Mouse (Mus musculus) stomach, embryonic 15.5 days (tissue): ENCODE measurements around the gene Klf7. TPM values are rescaled to one million over a fixed set of nuclear protein-coding genes. Genes with fewer than 3 reads are reported as not detected.

Experiments
- ATAC-seq: fragments of 200-750 bp; cut with Nextera tagmentation; 2 replicates; pipeline ENCODE4 v1.8.0; 2017; ENCODE audit warnings: low read depth, moderate number of reproducible peaks, moderate TSS enrichment; ENCODE audit not compliant: insufficient read depth, low FRiP score
- H3K27ac ChIP-seq: fragments of 300-500 bp; sonication (generic); 2 replicates; pipeline ENCODE4 v1.5.1; 2015; ENCODE audit warnings: mild to moderate bottlenecking, inconsistent platforms
- H3K27me3 ChIP-seq: fragments of 300-500 bp; sonication (generic); replicated peaks from 2 replicates; pipeline ENCODE4 v1.6.1; 2015; ENCODE audit warnings: inconsistent platforms
- H3K36me3 ChIP-seq: fragments of 300-500 bp; sonication (generic); 2 replicates; pipeline ENCODE4 v1.6.1; 2015; ENCODE audit warnings: inconsistent platforms
- H3K4me1 ChIP-seq: fragments of 300-500 bp; sonication (generic); 2 replicates; pipeline ENCODE4 v1.6.1; 2015; ENCODE audit warnings: inconsistent platforms
- H3K4me2 ChIP-seq: fragments of 300-500 bp; sonication (generic); 2 replicates; pipeline ENCODE4 v1.6.1; 2015; ENCODE audit warnings: mild to moderate bottlenecking, inconsistent platforms
- H3K4me3 ChIP-seq: fragments of 300-500 bp; sonication (generic); replicated peaks from 2 replicates; pipeline ENCODE4 v1.5.1; 2015; ENCODE audit warnings: inconsistent platforms
- H3K9ac ChIP-seq: fragments of 300-500 bp; sonication (generic); 2 replicates; pipeline ENCODE4 v1.6.1; 2015; ENCODE audit warnings: inconsistent platforms
- H3K9me3 ChIP-seq: fragments of 300-500 bp; sonication (generic); 2 replicates; pipeline ENCODE4 v1.6.1; 2016; ENCODE audit warnings: inconsistent platforms
- WGBS: fragments of 180-500 bp; shearing (Covaris S2); methylation state at CpG from one replicate; pipeline ENCODE4 v1.1.7; 2015; 5-methylcytosine and 5-hydroxymethylcytosine counted together
- polyA plus RNA-seq: library from polyadenylated mRNA; unstranded; fragments of >200 nt; fragmentation: Nextera tagmentation; extraction: Ambion mirVana; gene quantifications from 2 replicates; pipeline ENCODE4 v1.2.1, GENCODE M21; 2015

The Klf7 gene
- polyA plus RNA-seq, 1 experiment from 2014 or later: 21.5 TPM

DNA sequence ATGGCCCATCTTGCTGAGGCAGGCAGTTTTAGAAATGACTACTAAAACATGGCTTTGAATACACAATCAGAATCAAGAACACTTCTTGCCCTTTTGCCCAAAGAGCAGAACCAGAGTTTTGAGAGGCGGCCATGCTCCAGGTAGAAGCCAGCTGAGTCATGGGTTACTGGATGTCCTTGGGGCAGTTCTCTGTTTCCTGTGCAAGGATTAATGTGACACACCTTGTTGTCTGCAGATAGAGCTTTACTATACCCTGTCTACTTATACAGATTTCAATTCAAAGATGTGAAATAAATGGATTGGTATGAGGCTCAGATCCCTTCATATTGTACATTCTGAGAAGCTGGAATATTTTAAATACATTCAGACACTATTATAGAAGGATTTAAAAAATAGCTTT is 40.3 kb downstream of the Klf7 start:
- H3K36me3 ChIP-seq: peaks cover 12% of the 10 kb centered on the region; the same call in 1 of the 2 replicates
- no peak overlapping the region for H3K4me2 ChIP-seq
- H3K27ac ChIP-seq: no peak overlapping the region
- no peak overlapping the region for H3K9ac ChIP-seq
- no peaks in the 10 kb centered on the region for H3K4me1 ChIP-seq
- H3K27me3 ChIP-seq: no peaks in the 10 kb centered on the region
- H3K9me3 ChIP-seq: no peaks in the 10 kb centered on the region
- no peak overlapping the region for H3K4me3 ChIP-seq
- 75% methylated on average over 1 of the region's 1 CpGs for WGBS
- no peak for ATAC-seq

DNA sequence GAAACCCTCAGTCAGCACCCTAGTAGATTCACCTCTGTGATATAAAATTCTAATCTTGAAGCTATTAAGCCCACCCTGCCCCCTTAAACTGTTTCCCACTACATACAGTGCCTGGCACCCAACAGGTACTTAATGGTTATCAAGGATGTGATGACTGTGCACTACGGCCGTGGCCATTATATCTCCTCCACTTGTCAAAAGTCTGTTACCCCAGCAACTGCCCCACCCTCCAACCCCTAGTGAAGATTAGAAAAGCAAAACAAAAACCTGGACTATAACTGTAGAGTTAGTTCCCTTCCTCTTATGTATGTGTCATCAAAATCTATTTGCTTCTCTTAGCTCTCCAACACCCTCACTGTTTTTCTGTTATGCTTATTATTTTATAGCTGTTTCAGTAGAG is 40.9 kb downstream of the Klf7 start:
- WGBS: 55% methylated on average over 2 of the region's 2 CpGs

DNA sequence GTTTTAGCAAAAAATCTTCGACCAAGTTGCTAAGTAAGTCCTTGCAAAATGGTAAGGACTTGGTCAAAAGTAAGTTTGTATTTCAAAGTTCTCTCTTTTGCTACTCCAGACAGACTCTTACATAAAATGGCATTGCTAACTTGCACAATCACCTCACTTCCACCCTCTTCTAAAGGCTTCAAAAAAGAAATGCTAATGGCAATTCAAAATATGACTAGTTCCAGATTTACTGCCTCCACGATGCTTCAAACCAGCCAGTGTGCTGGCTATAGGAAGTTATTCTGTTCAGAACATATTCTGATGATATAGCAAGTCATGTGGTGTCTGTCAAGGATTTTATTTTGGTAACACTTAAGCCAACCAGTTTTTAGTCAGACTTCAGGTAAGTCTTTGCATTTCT is 41.8 kb downstream of the Klf7 start:
- no peak overlapping the region for H3K4me3 ChIP-seq
- peaks cover 12% of the 10 kb centered on the region; the same call in 1 of the 2 replicates for H3K36me3 ChIP-seq
- H3K9me3 ChIP-seq: no peaks in the 10 kb centered on the region
- 85% methylated on average over 2 of the region's 2 CpGs for WGBS
- no peak overlapping the region for H3K4me2 ChIP-seq
- H3K27me3 ChIP-seq: no peaks in the 10 kb centered on the region
- no peak for ATAC-seq
- no peak overlapping the region for H3K9ac ChIP-seq
- no peak overlapping the region for H3K27ac ChIP-seq
- H3K4me1 ChIP-seq: no peaks in the 10 kb centered on the region

More for the DNA sequence above, 40.9 kb downstream of the Klf7 start:
- H3K4me1 ChIP-seq: no peaks in the 10 kb centered on the region
- 0 out of 2 replicates have a peak, but pooled peaks have one; percentile 50 for ATAC-seq
- H3K9ac ChIP-seq: no peak overlapping the region
- H3K4me3 ChIP-seq: no peak overlapping the region
- H3K36me3 ChIP-seq: peaks cover 12% of the 10 kb centered on the region; the same call in 1 of the 2 replicates
- H3K27me3 ChIP-seq: no peaks in the 10 kb centered on the region
- H3K4me2 ChIP-seq: no peak overlapping the region
- no peak overlapping the region for H3K27ac ChIP-seq
- H3K9me3 ChIP-seq: no peaks in the 10 kb centered on the region

DNA sequence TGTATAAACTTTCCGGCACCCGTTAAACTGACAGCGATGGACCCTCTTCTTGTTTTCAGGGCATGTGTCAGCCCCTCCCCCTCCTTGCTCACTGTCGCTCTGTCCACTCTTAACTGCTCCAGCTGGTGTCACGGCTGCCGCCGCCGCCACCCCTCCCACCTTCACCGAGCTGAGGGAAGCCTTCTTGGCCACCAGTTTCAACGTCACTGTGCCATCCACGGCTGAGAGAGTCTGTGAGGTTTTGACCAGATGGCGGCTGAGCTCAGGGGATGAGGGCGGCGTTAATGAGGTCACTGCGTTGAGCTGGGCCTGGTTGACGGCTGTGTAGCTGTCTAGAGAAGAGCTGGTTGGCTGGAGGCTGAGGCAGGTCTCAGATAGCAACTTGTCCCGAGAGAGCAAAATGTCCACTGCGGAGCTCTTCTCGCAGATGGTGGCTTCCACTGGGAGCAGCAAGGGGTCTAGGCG is 43.3 kb downstream of the Klf7 start:
- Histone ChIP-seq H3K4me2 (no peak overlapping the region), H3K27me3 (no peaks in the 10 kb centered on the region), H3K9me3 (no peaks in the 10 kb centered on the region), H3K27ac (no peak overlapping the region), H3K4me1 (no peaks in the 10 kb centered on the region), H3K9ac (no peak overlapping the region), H3K4me3 (no peak overlapping the region), H3K36me3 (peaks cover 12% of the 10 kb centered on the region; the same call in 1 of the 2 replicates)
- ATAC-seq: no peak
- WGBS: 78% methylated on average over 20 of the region's 20 CpGs

DNA sequence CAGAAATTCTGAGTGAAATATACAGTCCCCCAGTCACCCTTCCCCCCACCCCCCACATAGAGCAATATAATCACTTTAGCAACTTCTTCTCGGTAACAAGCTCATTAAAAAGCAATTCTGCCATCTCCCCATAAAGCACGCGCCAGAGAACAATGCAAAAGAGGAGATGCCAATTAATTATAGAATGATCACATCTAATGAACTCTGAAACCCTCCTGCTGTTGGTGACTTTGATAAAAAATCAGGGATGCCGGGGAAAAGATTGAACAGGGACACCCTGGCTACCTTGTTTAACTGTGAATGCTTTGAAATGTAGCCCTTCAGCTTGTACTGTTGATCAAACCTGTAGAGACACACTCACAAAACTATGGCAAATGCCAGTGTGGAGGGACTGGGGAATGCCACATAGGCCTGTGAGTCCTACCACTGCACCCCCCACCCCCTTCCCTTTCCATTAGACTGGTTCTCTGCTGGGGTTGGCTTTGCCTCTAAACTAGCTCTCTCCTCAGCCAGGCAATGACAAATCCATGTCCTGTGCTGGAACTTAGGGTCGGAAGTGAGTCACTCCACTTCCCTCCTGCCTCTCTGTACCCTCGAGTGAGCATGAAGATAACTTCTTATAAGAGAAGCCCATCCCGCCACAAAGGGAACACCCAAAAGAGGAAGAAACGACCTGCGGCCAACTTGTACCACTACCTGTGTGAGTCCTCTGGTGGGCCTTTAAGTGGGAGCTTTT is 43.9 kb downstream of the Klf7 start:
- Histone ChIP-seq H3K9ac (no peak overlapping the region), H3K4me1 (no peaks in the 10 kb centered on the region), H3K27ac (no peak overlapping the region), H3K4me3 (no peak overlapping the region), H3K9me3 (no peaks in the 10 kb centered on the region), H3K4me2 (no peak overlapping the region), H3K36me3 (peaks cover 12% of the 10 kb centered on the region; the same call in 1 of the 2 replicates), H3K27me3 (no peaks in the 10 kb centered on the region)
- WGBS: 70% methylated on average over 9 of the region's 9 CpGs
- no peak for ATAC-seq

DNA sequence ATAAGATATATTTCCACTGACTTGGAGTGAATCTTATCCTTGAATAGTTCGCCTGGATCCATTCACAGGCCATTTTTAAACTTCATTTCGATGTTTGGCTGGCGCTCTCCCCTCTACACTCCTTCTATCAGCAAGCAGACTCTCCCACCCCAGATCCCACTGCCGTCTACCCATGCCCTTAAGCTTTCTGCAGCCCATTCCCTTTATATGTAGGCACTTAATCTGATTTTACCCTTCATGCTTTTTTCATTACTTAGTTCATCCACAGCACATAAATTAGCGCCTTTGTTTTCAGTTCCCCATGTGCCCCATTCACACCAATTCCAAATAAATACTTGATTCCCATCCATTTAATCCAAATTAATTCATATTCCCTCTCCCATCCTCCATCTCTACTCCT is 48.0 kb downstream of the Klf7 start:
- H3K4me2 ChIP-seq: no peak overlapping the region
- ATAC-seq: no peak
- H3K9me3 ChIP-seq: no peaks in the 10 kb centered on the region
- no peaks in the 10 kb centered on the region for H3K27me3 ChIP-seq
- 85% methylated on average over 5 of the region's 5 CpGs for WGBS
- H3K9ac ChIP-seq: no peak overlapping the region
- H3K4me3 ChIP-seq: no peak overlapping the region
- H3K4me1 ChIP-seq: no peaks in the 10 kb centered on the region
- H3K27ac ChIP-seq: no peak overlapping the region
- peaks cover 14% of the 10 kb centered on the region; the same call in 1 of the 2 replicates for H3K36me3 ChIP-seq

DNA sequence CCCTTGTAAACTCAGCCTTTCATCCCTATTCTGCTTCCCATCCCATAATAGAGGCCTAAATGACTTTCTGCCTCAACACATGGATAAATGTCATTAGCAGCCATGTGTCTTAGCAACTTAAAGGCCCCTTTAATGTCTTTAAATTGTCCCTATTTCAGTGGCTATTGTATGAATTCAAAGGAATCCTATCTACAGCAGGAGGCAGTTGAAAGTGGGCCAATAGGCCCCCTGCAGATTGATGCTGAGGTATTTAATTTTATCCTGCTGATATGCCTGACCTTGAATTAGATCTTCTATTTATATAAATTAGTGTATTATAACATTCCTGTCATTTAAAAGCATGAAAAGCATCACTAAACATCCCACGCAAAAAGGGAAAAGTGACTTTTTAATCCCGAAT is 51.1 kb downstream of the Klf7 start:
- 86% methylated on average over 2 of the region's 2 CpGs for WGBS
- Histone ChIP-seq H3K4me3 (no peak overlapping the region), H3K27ac (no peak overlapping the region), H3K36me3 (0 out of 2 replicates have a peak, but pooled peaks cover 2% of the 10 kb centered on the region), H3K4me2 (no peak overlapping the region), H3K4me1 (no peaks in the 10 kb centered on the region), H3K9ac (no peak overlapping the region), H3K27me3 (no peaks in the 10 kb centered on the region), H3K9me3 (no peaks in the 10 kb centered on the region)
- no peak for ATAC-seq

DNA sequence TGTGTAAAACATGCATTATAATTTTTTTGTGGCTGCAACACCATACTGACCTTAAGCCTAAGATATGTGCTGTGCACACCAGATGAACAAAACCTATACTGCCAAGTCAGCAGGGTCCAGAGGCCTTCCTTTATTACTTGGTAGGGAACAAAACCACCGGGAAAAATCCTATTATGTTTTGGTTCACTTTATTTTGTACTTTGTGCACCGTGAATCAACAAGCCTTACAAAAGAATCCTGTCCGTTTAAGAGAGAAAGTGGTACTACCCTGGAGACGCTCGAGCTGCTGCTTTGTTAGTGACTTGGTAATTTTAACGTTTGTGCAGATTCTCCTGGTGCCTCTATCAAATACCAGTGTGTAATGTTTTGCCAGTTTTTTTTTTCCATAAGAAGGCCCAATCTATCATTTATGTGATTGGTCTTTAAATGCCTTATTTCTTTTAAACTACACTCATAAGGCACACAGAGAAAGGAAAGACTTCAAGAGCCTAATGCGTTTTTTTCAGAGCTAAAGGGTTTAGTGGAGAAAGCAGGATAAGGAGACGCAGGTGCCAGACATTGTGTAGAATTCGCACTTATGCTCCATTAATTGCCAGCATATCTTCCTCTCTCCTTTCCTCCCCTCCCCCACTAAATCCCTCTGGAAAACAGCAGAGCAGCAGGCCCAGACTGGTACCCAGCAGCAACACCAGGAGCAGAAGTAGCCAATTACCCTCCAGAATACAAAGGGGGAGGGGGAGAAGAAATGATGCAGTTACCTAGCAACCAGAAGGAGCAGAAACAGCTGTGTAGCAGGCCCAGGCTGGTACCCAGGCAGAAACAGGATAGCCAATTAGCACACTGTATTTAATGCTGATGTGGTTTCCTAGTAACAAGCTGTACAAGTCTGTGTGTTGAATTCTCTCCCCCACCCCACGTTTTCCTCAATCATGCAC is 55.5 kb downstream of the Klf7 start:
- no peak overlapping the region for H3K27ac ChIP-seq
- no peak; the same call in 1 of the 2 replicates for ATAC-seq
- 58% methylated on average over 10 of the region's 10 CpGs for WGBS
- H3K4me3 ChIP-seq: no peak overlapping the region
- no peaks in the 10 kb centered on the region for H3K9me3 ChIP-seq
- H3K4me2 ChIP-seq: no peak overlapping the region
- no peaks in the 10 kb centered on the region for H3K4me1 ChIP-seq
- H3K9ac ChIP-seq: no peak overlapping the region
- H3K27me3 ChIP-seq: no peaks in the 10 kb centered on the region
- 0 out of 2 replicates have a peak, but pooled peaks cover 2% of the 10 kb centered on the region for H3K36me3 ChIP-seq

DNA sequence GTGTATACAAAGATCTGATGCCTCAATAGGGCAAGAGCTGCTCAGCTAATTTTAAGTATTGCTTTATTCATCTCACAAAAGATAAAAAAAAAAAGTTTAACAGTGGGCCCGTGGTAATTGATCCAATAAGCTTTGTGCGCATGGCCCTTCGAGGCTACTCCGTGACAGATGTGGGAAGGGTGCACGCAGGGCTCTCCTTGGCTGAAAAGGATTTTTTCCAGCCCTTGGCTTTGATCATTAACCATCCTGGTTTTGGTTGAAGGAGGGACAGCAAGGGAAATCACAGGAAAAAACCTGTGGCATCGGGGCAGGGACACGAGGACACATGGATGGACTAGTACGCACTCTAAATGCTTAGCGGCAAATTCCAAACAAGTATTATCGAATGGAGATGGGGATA is 60.6 kb downstream of the Klf7 start:
- H3K27ac ChIP-seq: no peak overlapping the region
- no peak overlapping the region for H3K4me3 ChIP-seq
- H3K4me1 ChIP-seq: 0 out of 2 replicates have a peak, but pooled peaks cover 6% of the 10 kb centered on the region
- H3K9me3 ChIP-seq: no peaks in the 10 kb centered on the region
- H3K27me3 ChIP-seq: no peaks in the 10 kb centered on the region
- no peak overlapping the region for H3K4me2 ChIP-seq
- H3K9ac ChIP-seq: no peak overlapping the region
- H3K36me3 ChIP-seq: no peaks in the 10 kb centered on the region
- 91% methylated on average over 10 of the region's 10 CpGs for WGBS
- ATAC-seq: no peak

DNA sequence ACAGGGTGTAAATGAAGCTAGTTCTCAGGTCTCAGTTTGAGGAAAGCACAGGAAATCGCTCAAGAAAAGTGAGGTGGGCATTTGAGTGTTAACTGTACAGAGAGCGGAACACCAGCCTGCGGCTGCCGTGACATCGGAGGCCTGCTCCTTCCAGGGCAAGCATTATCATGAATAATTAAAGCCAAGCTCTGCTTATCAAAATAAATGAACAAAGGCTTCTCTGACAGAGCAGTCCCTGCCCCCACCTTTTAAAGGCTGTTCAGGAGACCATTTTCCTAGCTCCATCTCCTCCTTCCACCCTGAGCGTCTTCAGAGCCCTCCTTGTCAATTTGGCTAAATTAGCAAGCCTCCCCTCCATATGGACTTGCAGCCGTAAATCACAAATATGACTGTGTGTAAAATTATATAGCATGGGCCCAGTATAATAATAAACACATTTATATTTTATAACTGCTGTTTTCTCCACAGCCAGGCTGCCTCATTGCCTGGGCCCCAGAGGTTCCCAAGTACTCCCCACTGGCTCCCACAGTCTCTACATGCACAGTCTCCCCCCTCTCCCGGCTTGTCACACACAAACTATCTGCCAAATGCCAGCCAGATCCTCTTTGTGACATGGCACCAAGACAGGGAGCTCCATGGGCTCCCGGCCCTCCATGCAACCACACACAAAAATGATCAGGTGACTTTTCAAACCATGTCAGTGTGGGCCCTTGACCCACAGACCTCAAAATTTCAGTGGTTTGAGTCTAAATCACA is 61.2 kb downstream of the Klf7 start:
- Histone ChIP-seq H3K4me1 (0 out of 2 replicates have a peak, but pooled peaks cover 6% of the 10 kb centered on the region), H3K9me3 (no peaks in the 10 kb centered on the region), H3K27ac (no peak overlapping the region), H3K9ac (no peak overlapping the region), H3K36me3 (no peaks in the 10 kb centered on the region), H3K27me3 (no peaks in the 10 kb centered on the region), H3K4me2 (no peak overlapping the region), H3K4me3 (no peak overlapping the region)
- no peak for ATAC-seq
- 57% methylated on average over 9 of the region's 9 CpGs for WGBS

DNA sequence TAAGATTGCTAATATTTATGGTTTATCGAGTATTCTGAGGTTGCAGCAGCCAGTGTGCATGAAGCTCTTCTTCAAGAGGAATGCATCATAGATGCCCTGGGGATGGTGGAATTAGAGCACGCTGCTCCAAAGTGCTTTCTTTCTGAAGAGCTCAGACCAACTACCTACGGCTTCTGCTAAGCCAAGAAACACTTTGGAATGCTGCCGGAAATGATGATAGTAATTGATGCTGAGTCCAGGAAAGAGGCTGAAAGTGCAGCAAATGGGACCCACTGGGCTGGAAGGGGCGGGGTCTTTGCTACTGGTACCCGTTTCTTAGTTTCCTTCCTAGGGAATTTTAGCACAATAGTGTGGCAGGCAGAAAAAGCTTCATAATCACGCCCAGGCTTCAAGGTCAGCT is 62.0 kb downstream of the Klf7 start:
- H3K4me3 ChIP-seq: no peak overlapping the region
- ATAC-seq: no peak
- H3K36me3 ChIP-seq: no peaks in the 10 kb centered on the region
- no peaks in the 10 kb centered on the region for H3K27me3 ChIP-seq
- no peaks in the 10 kb centered on the region for H3K9me3 ChIP-seq
- H3K4me1 ChIP-seq: 0 out of 2 replicates have a peak, but pooled peaks cover 6% of the 10 kb centered on the region
- 68% methylated on average over 7 of the region's 7 CpGs for WGBS
- no peak overlapping the region for H3K9ac ChIP-seq
- H3K4me2 ChIP-seq: no peak overlapping the region
- no peak overlapping the region for H3K27ac ChIP-seq
